Mouse (Mus musculus): ENCODE measurements around the gene Runx1.

DNA sequence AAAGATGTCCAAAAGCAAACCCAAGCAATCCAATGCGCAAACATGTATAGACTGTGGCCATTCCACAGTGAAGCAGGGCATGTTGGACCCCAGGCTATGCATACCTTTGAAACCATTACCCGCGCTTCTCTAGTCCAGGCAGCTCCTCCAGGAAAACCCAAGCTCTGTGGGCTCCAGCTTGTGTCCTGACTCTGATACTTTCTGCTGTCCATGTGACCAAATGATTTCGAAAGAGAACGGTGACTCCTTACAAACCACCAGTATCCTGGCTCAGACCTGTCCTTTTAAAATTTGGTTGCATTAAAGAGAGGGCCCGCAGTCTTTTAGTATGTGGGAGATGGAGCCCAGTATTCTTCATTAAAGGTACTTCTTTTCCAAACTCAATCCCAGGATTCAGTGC is 234.2 kb downstream of the Runx1 start:
- TF ChIP-seq CTCF (IDR thresholded peaks at IDR 0.05): no peak
- no peak for TF ChIP-seq EP300 (IDR thresholded peaks at IDR 0.05)
